Mouse (Mus musculus) layer of hippocampus, adult 2 months (tissue): ENCODE data around the gene Mnd1. TPM values are rescaled to one million over a fixed set of nuclear protein-coding genes. Genes with fewer than 3 reads are reported as not detected.

ENCODE experiments used
- DNase-seq, 2 experiments: peaks; one replicate each; pipeline ENCODE4 v3.0.0; 2022; ENCODE audit warnings: low spot score in 2 of 2
- H3K27ac ChIP-seq: fragments of 200-600 bp; 2 replicates; pipeline ENCODE4 v1.8.1; 2022
- H3K4me3 ChIP-seq: fragments of 200-600 bp; 2 replicates; pipeline ENCODE4 v1.8.1; 2022; ENCODE audit warnings: mild to moderate bottlenecking
- CTCF ChIP-seq: fragments of 200-600 bp; conservative IDR thresholded peaks from 2 replicates; pipeline ENCODE4 v1.8.1; 2022; ENCODE audit warnings: antibody characterized with exemption, mild to moderate bottlenecking, moderate library complexity
- total RNA-seq, 2 experiments: library from RNA; stranded (reverse); gene quantifications; 2 replicates each; pipeline ENCODE4 v1.2.3; 2021

The Mnd1 gene
- total RNA-seq, 2 experiments from 2014 or later = 1.8 to 2.9 TPM

DNA sequence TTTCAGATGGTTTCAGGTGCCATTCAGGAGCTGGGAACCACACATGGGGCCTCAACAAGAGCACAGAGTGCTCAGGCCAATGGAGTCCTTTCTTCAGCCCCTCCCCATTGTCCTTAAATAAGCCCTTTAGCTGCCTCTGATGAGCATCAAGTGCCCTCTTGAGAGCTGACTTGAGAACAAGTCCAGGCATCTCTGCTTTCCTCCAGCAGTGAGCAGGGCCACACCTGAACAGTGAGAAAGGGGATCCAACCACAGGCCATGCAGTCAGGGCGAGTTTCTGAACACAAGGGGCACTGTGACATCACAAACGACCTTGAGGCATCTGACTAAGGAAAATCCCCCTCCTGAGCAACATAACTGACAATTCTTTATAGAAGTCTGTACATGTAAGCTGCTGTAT, 83.9 kb downstream of the Mnd1 start:
- H3K4me3 ChIP-seq = no peak overlapping the region
- DNase-seq = no peak
- no peak for TF ChIP-seq CTCF

GRCm38 (mm10) chr3:84070811-84071210, 84.8 kb downstream of the Mnd1 start:
- no peak for DNase-seq

More for the DNA sequence above, 83.9 kb downstream of the Mnd1 start:
- H3K27ac ChIP-seq = no peak overlapping the region

DNA sequence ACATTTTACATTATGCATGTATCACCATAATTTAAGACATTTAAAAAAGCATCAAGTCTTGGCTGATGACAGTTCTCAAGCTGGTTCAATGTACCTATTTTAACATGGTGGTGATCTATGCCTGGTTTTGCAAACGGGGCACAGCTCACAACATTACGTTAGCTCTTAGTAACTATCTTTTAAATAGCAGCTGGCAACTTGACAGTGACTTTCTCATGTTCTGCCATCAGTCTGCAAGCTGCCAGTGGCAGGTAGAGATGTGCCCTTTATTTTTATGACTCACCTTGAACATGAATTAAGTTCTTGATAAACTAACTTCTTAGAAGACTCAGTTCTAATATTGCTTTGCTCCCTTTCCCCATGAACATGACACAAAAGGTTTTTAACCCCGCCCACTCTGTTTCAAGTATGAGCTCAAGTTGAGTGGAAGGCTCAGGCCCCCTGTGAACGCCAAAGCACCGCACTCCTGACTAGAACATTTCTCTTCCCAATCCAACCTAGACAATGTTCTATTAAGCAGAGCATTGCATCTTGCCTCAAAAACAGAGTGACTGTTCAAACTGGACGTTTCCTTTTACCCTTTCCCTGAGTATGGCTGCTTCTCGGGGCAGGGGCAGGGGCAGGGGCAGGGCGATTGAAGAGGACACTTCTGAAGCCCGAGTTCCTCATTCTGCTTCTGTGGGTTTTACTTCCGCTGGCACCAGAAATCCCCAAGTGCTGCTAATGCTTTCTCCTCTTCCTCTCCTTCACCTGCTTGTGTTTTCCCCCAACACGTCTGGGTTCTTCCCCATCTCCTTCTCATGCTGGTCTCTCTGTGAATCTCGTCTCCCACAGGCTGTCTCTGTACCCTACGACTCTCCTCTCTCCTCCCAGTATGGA, 86.5 kb downstream of the Mnd1 start:
- DNase-seq = no peak
- H3K27ac ChIP-seq = no peak overlapping the region
- no peak overlapping the region for H3K4me3 ChIP-seq
- TF ChIP-seq CTCF = no peak

More at GRCm38 (mm10) chr3:84070811-84071210, 84.8 kb downstream of the Mnd1 start:
- TF ChIP-seq CTCF = no peak
- Histone ChIP-seq H3K4me3 (no peak overlapping the region), H3K27ac (no peak overlapping the region)

DNA sequence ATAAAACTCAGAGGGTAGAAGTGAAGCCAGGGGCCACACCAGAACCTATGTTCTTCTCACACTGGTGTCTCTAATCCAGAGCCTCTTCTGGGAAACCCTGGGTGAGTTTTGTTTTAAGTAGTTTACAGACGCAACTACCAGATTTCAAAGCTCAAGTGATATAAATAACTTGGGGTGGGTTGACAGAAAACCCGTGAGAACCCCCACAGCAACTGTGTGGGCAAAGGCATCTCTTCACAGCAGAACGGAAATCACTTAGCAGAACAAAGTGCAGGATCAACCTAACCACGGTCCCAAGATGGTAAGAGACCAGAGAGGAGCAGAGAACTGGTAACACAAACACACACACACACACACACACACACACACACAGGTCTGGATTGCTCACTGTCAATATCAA, 89.8 kb downstream of the Mnd1 start:
- no peak for DNase-seq
- Histone ChIP-seq H3K4me3 (no peak overlapping the region), H3K27ac (no peak overlapping the region)
- TF ChIP-seq CTCF = no peak

DNA sequence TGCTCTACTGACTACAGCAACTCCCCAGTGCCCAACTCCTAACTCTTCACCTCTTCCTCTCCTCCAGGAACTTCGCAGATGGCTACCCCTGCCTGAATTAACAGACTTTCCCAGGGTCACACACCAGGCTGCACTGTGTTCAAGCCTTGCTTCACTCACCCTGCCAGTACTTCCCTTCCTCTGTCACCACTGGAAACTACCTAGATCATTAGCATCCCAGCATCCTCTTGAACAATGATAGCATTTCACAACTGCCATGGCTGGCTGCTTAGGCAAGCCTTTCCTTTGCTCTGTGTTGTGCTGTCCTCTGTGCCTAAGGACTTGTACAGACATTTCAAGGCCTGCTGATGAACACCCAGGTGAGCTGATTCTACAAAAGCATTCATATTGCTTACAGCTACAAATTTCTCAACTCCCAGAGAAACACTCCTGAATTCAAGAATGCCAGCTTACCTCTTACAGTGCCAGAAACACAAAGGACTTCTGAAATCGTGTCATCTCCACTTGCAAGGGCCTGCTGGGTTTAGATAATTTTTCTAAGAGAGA, 92.1 kb downstream of the Mnd1 start:
- no peak for DNase-seq
- TF ChIP-seq CTCF = no peak
- Histone ChIP-seq H3K27ac (no peak overlapping the region), H3K4me3 (no peak overlapping the region)

GRCm38 (mm10) chr3:84061523-84062453, 93.8 kb downstream of the Mnd1 start:
- no peak overlapping the region for H3K4me3 ChIP-seq
- H3K27ac ChIP-seq = no peak overlapping the region
- no peak for TF ChIP-seq CTCF
- no peak for DNase-seq

GRCm38 (mm10) chr3:84060946-84061345, 94.6 kb downstream of the Mnd1 start:
- H3K4me3 ChIP-seq = no peak overlapping the region
- H3K27ac ChIP-seq = no peak overlapping the region
- DNase-seq = no peak
- no peak for TF ChIP-seq CTCF

GRCm38 (mm10) chr3:84060128-84060527, 95.5 kb downstream of the Mnd1 start:
- no peak for DNase-seq
- no peak overlapping the region for H3K4me3 ChIP-seq
- no peak overlapping the region for H3K27ac ChIP-seq
- no peak for TF ChIP-seq CTCF

DNA sequence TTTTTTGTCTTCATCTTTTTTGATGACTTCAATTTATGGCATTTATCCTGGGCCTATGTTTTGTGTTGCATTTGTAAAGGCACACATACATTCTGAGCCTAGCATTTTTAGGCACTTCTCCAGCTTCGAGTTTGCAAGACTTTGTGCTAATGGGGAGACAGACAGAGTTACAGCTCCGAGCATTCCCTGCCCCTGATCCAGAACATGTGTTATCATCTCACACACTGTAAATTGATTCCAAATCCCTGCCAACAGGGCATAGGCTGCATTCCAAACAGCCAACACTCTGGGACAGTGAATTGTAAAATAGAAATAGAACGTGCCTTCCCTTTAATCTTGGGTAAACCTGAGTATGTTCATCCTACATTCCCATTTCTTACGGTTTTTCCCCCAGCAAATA, 95.9 kb downstream of the Mnd1 start:
- peak in 1 of 2 experiments; percentile 5 for DNase-seq
- Histone ChIP-seq H3K27ac (no peak overlapping the region), H3K4me3 (no peak overlapping the region)
- no peak for TF ChIP-seq CTCF

DNA sequence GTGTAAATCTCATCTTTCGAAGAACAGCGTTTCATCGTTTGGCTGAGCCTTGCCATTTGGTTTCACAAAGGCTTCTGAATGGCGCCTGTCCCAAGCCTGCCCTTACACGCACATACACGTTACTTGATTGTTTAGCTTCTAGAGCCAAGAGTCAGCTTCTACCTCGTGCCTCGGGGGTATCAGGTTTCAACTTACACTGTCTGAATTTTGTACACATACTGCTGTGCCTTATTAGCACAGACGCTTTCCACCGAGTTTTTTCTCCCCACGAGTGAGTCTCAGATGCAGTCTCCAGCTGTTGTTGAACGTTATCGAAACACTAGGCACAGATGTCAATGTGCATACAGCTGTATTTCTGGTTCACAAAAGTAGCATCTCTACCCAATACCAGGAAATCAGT, 96.3 kb downstream of the Mnd1 start:
- no peak for TF ChIP-seq CTCF
- no peak overlapping the region for H3K4me3 ChIP-seq
- no peak overlapping the region for H3K27ac ChIP-seq
- DNase-seq = no peak

DNA sequence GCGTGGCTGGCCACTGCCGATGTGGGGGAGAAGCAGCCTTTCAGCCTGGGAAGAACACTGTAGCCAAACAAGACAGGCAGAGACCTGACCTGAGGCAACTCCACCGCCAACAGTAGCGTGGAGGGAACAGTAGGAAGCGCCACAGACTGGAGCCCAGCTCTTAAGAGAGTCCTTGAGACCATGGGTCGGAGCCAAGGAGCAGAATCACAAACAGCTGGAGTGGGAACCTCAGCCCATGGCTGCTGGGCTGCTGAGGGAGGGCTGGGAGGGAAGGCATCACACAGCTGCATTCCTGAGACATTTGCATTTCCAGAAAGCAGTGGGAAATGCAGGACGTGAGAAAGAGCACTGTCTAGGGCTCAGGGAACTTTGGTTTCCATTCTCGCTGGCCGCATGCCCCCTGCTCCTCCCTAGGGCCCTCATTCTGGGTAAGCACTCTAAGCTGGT, 106.8 kb downstream of the Mnd1 start:
- H3K4me3 ChIP-seq = no peak overlapping the region
- no peak for DNase-seq
- TF ChIP-seq CTCF = no peak
- no peak overlapping the region for H3K27ac ChIP-seq

GRCm38 (mm10) chr3:84046206-84046605, 109.4 kb downstream of the Mnd1 start:
- Histone ChIP-seq H3K4me3 (no peak overlapping the region), H3K27ac (no peak overlapping the region)
- DNase-seq = no peak
- no peak for TF ChIP-seq CTCF

GRCm38 (mm10) chr3:84041739-84042138, 113.8 kb downstream of the Mnd1 start:
- no peak for DNase-seq
- no peak for TF ChIP-seq CTCF
- Histone ChIP-seq H3K4me3 (no peak overlapping the region), H3K27ac (no peak overlapping the region)
